Mouse (Mus musculus) neural tube, embryonic 13.5 days (tissue): ENCODE results near the gene Pcgf1. TPM values are rescaled to one million over a fixed set of nuclear protein-coding genes. Genes with fewer than 3 reads are reported as not detected.
A peak's percentile ranks its signal among the peaks of the same experiment; 100 is the strongest.

ENCODE experiments used
- ATAC-seq: fragments of 200-750 bp; cut with Nextera tagmentation; 2 replicates; pipeline ENCODE4 v1.8.0; 2017; ENCODE audit warnings: low read depth, mild to moderate bottlenecking, moderate TSS enrichment, moderate library complexity
- H3K27ac ChIP-seq: fragments of 300-500 bp; sonication (generic); replicated peaks from 2 replicates; pipeline ENCODE4 v1.5.1; 2015; ENCODE audit warnings: moderate library complexity, mild to moderate bottlenecking, inconsistent platforms
- H3K27me3 ChIP-seq: fragments of 300-500 bp; sonication (generic); 2 replicates; pipeline ENCODE4 v1.6.1; 2015; ENCODE audit warnings: mild to moderate bottlenecking, inconsistent platforms
- H3K36me3 ChIP-seq: fragments of 300-500 bp; sonication (generic); 2 replicates; pipeline ENCODE4 v1.6.1; 2015; ENCODE audit warnings: mild to moderate bottlenecking, inconsistent platforms
- H3K4me1 ChIP-seq: fragments of 300-500 bp; sonication (generic); replicated peaks from 2 replicates; pipeline ENCODE4 v1.6.1; 2015; ENCODE audit warnings: inconsistent platforms
- H3K4me2 ChIP-seq: fragments of 300-500 bp; sonication (generic); 2 replicates; pipeline ENCODE4 v1.6.1; 2015; ENCODE audit warnings: inconsistent platforms, mild to moderate bottlenecking, moderate library complexity
- H3K4me3 ChIP-seq: fragments of 300-500 bp; sonication (generic); 2 replicates; pipeline ENCODE4 v1.5.1; 2015; ENCODE audit warnings: mild to moderate bottlenecking, inconsistent platforms
- H3K9ac ChIP-seq: fragments of 300-500 bp; sonication (generic); 2 replicates; pipeline ENCODE4 v1.6.1; 2015; ENCODE audit warnings: moderate library complexity, mild to moderate bottlenecking, inconsistent platforms
- H3K9me3 ChIP-seq: fragments of 300-500 bp; sonication (generic); 2 replicates; pipeline ENCODE4 v1.6.1; 2016; ENCODE audit warnings: inconsistent platforms
- WGBS: fragments of 180-500 bp; shearing (Covaris S2); methylation state at CpG from one replicate; pipeline ENCODE4 v1.1.7; 2015; 5-methylcytosine and 5-hydroxymethylcytosine counted together
- polyA plus RNA-seq: library from polyadenylated mRNA; unstranded; fragments of >200 nt; fragmentation: Nextera tagmentation; extraction: Ambion mirVana; gene quantifications from 2 replicates; pipeline ENCODE4 v1.2.1, GENCODE M21; 2015

Gene Pcgf1
- polyA plus RNA-seq, 1 experiment from 2014 or later, result 55.2 TPM

GRCm38 (mm10) chr6:83068706-83069487 is 8.8 kb upstream of the Pcgf1 start:
- WGBS, result under 1% methylated on average over 81 of the region's 81 CpGs

DNA sequence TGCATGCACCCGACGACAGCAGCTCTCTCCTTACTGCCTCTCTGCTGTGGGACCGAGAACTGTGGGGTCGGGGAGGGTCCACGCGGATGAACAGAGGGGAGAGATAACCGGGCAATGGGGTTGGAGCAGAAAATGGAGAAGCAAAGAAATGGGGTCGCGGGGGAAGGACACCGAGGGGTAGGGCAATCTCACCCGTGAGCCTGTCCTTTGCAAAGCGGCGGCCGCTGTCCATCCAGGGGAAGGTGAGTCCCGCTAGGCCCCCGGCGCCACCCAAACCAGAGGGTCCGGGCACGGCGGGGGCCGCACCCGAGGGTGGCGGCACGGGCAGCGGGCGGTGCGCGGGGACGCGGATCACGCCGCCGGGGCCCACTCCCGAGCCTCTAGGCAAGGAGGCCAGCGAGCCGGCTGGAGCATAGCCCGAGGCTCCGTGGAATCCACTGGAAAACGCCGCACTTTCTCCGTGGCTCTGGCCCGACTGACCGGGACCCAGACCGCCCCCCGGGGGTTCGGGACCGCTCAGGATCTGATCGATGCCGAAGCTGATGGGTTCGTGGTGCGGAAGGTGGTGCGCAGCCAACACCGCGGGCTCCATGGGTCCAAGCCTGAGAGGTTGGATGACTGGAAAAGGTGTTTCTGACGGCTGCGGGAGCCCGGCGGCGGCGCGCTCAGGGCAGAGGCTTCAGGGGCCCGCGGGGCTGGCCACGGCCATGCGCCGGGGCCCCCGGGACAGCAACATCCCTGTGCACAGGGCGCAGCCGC is 8.0 kb upstream of the Pcgf1 start:
- Histone ChIP-seq H3K4me3 (peak overlapping the region; percentile 31), H3K27ac (no peak overlapping the region), H3K9me3 (no peaks in the 10 kb centered on the region), H3K9ac (peak overlapping the region; percentile 50), H3K27me3 (peaks cover 99% of the 10 kb centered on the region), H3K4me2 (peak overlapping the region; percentile 43), H3K36me3 (no peaks in the 10 kb centered on the region), H3K4me1 (peaks cover 26% of the 10 kb centered on the region)
- WGBS, result under 1% methylated on average over 69 of the region's 69 CpGs
- ATAC-seq, result peak; percentile 4; the same call in 1 of the 2 replicates

More at GRCm38 (mm10) chr6:83068706-83069487, 8.8 kb upstream of the Pcgf1 start:
- H3K4me1 ChIP-seq, result peaks cover 26% of the 10 kb centered on the region
- H3K9me3 ChIP-seq, result no peaks in the 10 kb centered on the region
- no peak for ATAC-seq
- peak overlapping the region; percentile 38; the same call in 1 of the 2 replicates for H3K9ac ChIP-seq
- H3K27ac ChIP-seq, result no peak overlapping the region
- H3K4me3 ChIP-seq, result peak overlapping the region; percentile 31
- H3K27me3 ChIP-seq, result peaks cover 99% of the 10 kb centered on the region
- H3K4me2 ChIP-seq, result peak overlapping the region; percentile 43
- H3K36me3 ChIP-seq, result no peaks in the 10 kb centered on the region

DNA sequence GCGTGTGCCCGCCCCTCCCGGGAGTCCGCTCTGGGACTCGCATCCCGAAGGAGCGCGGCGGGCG is 7.6 kb upstream of the Pcgf1 start, which contains the start of gene Tlx2:
Gene Tlx2 (minus strand): TSS at position 47 of the 64 bp plus-strand sequence.
- peak within 1 kb of the TSS; percentile 43 for H3K4me2 ChIP-seq
- H3K27ac ChIP-seq, result peak within 1 kb of the TSS; percentile 56
- H3K4me3 ChIP-seq, result peak within 1 kb of the TSS; percentile 31
- peaks cover 26% of the 10 kb centered on the region for H3K4me1 ChIP-seq
- H3K36me3 ChIP-seq, result no peaks in the 10 kb centered on the region
- H3K9me3 ChIP-seq, result no peaks in the 10 kb centered on the region
- peak within 1 kb of the TSS; percentile 50 for H3K9ac ChIP-seq
- ATAC-seq, result 0 out of 2 replicates have a peak, but pooled peaks have one; percentile 1
- 0% methylated on average over 10 of the region's 10 CpGs for WGBS
- peaks cover 99% of the 10 kb centered on the region for H3K27me3 ChIP-seq

DNA sequence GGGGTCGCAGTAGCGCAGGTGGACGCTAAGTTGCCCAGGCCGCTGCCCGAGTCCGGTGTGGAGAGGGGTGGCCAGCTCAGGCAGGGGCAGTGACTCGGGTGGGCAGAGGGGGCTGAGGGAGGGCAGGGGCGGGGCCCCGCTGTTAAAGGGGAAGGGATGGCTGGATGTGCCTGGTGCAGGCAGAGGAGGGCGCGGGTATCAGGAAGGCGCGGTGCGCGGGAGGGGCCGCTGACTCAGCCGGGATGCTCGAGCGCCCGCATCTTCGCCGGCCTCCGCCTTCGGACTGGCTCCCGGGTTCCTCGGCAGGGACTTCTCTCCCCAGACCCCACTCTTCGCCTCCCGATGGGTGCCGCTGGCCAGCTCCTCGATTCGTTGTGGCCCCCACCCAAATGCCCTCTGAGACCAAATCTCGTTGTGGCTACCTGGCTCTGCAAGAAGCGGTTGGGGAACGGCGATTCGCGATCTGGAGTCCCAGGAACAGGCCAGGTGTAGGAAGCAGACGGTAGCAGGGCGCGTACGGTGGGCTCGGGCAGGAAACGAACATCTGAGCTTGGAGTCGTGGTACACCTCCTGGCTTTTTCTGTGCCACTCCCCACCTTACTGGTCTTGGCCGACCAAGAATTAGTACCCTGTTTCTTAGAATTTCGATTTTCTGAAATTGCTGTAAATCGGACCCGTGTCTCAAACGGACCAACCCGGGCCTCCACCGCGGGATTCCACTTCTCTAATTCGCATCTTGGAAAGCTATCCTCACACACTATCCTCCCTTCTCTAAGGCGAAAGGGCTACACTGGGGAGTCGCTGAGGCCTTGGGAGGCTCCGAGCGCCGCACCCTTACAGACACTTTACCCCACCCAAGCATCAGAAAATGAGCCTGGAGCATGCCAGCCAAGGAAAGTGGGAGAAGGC is 7.1 kb upstream of the Pcgf1 start:
- peak overlapping the region; percentile 50 for H3K9ac ChIP-seq
- ATAC-seq, result peak; percentile 44; the same call in 1 of the 2 replicates
- H3K36me3 ChIP-seq, result no peaks in the 10 kb centered on the region
- peak overlapping the region; percentile 43 for H3K4me2 ChIP-seq
- peaks cover 26% of the 10 kb centered on the region for H3K4me1 ChIP-seq
- peak overlapping the region; percentile 31 for H3K4me3 ChIP-seq
- peak overlapping the region; percentile 56 for H3K27ac ChIP-seq
- H3K27me3 ChIP-seq, result peaks cover 99% of the 10 kb centered on the region
- WGBS, result under 1% methylated on average over 58 of the region's 58 CpGs
- no peaks in the 10 kb centered on the region for H3K9me3 ChIP-seq

DNA sequence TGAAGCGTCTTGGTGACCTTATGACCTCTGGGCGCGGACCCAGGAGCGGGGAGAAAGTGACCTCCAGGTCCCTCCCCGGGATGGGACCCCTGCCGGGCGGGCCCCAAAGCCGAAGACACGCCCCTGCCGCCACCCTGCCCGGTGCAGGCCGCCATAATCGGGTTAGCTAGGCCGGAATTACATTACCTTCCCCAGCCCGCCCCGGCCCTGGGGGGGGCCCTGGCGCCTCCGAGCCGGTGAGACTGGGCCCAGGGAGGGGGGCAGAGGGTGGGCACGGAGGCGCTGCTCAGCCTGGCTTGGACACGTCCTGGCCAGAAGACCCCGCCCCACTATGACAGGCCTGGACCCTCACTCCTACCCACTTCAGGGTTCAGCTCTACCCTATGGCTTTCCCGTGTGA is 6.4 kb upstream of the Pcgf1 start:
- peak; percentile 55 for ATAC-seq
- peak overlapping the region; percentile 31 for H3K4me3 ChIP-seq
- peak overlapping the region; percentile 50; the same call in 1 of the 2 replicates for H3K9ac ChIP-seq
- WGBS, result 0% methylated on average over 24 of the region's 24 CpGs
- peak overlapping the region; percentile 56 for H3K27ac ChIP-seq
- H3K27me3 ChIP-seq, result peaks cover 99% of the 10 kb centered on the region
- no peaks in the 10 kb centered on the region for H3K9me3 ChIP-seq
- H3K4me2 ChIP-seq, result peak overlapping the region; percentile 43
- H3K36me3 ChIP-seq, result no peaks in the 10 kb centered on the region
- peaks cover 26% of the 10 kb centered on the region for H3K4me1 ChIP-seq

DNA sequence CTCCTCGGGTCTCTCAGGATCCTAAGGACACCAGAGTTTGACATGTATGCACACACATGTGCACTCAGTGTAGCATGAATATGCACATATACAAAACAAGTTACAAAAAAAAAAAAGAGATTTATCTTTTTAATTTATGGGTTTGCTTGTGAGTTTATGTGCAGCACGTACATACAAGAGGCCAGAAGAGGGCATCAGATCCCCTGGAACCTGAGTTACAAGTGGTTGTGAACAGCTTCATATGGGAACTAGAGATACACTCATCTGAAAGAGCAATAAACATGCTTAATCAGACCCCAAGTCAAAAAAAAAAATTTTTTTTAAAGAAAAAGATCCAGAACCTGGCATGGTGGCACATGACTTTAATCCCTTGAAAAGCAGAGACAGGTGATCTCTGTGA is 2.7 kb upstream of the Pcgf1 start:
- no peaks in the 10 kb centered on the region for H3K36me3 ChIP-seq
- H3K9ac ChIP-seq, result no peak overlapping the region
- peaks cover 71% of the 10 kb centered on the region for H3K27me3 ChIP-seq
- peaks cover 35% of the 10 kb centered on the region for H3K4me1 ChIP-seq
- H3K4me3 ChIP-seq, result no peak overlapping the region
- 34% methylated on average over 2 of the region's 2 CpGs for WGBS
- H3K9me3 ChIP-seq, result no peaks in the 10 kb centered on the region
- ATAC-seq, result no peak
- H3K4me2 ChIP-seq, result no peak overlapping the region
- no peak overlapping the region for H3K27ac ChIP-seq

DNA sequence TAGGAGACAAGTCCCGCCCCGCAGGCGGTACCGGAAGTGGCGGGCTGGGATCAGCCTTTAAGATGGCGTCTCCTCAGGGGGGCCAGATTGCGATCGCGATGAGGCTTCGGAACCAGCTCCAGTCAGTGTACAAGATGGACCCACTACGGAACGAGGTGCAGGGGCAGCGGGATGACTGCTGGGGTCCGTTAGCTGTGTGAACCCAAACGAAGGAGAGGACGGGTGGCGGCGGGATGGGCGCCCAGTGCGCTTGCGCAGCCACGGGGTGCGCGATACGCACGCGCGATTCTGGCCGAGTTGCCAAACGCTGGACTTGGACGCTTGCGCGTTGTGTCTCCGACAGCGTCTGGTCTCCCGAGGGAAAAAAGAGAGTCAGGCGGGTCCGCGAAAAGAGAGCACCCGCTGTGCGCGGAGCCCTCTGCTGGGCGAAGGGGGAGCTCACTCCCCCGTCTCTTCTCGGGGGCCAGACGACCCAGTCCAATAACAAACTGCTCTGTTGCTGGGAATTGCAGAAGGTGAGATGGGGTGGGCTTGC is 722 bp downstream of the Pcgf1 start:
- peaks cover 25% of the 10 kb centered on the region for H3K4me1 ChIP-seq
- H3K4me3 ChIP-seq, result peak overlapping the region; percentile 73
- peaks cover 56% of the 10 kb centered on the region for H3K27me3 ChIP-seq
- H3K27ac ChIP-seq, result peak overlapping the region; percentile 95
- H3K9ac ChIP-seq, result peak overlapping the region; percentile 83
- peak; percentile 92 for ATAC-seq
- H3K4me2 ChIP-seq, result peak overlapping the region; percentile 82
- under 1% methylated on average over 46 of the region's 46 CpGs for WGBS
- no peaks in the 10 kb centered on the region for H3K9me3 ChIP-seq
- peaks cover 22% of the 10 kb centered on the region for H3K36me3 ChIP-seq

DNA sequence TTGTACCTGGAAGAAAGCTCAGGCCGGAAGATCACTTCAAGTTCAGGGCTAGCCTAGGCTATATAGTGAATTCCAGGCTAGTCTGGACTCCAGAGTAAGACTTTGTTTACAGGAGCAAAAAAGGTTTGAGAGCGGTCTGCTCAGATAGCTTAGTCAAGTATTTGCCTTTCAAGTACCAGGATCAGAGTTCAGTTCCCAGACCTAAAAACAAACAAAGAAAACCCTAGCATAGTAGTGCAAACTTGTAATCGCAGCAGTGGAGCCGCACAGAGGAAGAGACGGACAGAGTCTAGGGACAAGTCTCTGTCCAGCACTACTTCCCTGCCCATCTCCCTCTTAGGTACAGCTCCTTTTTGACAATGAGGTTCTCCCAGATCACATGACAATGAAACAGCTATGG is 2.5 kb downstream of the Pcgf1 start:
- H3K4me1 ChIP-seq, result peaks cover 36% of the 10 kb centered on the region
- H3K9ac ChIP-seq, result no peak overlapping the region
- ATAC-seq, result no peak
- no peak overlapping the region for H3K4me3 ChIP-seq
- H3K36me3 ChIP-seq, result peaks cover 22% of the 10 kb centered on the region
- no peak overlapping the region for H3K4me2 ChIP-seq
- H3K27ac ChIP-seq, result no peak overlapping the region
- H3K9me3 ChIP-seq, result no peaks in the 10 kb centered on the region
- H3K27me3 ChIP-seq, result peaks cover 56% of the 10 kb centered on the region
- 94% methylated on average over 5 of the region's 5 CpGs for WGBS

DNA sequence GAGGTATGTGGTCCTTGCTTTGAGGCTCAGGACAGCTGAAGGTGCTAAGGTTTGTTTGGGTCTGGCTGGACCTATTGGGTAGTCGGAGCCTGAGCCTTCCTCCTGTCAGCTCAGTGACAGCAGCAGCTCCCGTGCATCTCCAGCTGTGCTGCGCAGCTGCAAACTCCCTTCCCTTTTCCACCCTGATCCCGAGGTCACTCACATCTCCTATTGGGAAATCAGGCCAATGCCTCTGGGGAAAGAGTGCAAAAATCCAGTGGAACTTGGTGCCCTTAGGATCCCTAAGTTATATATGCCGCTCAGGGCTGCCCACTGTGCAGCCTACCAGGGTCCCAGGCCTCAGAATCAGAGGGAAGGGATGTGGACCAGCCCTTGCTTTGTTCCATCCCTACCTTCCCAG is 5.8 kb downstream of the Pcgf1 start:
- Histone ChIP-seq H3K9ac (0 out of 2 replicates have a peak overlapping the region, but pooled peaks have one; percentile 12), H3K36me3 (peaks cover 22% of the 10 kb centered on the region), H3K9me3 (no peaks in the 10 kb centered on the region), H3K4me3 (no peak overlapping the region), H3K27me3 (peaks cover 68% of the 10 kb centered on the region), H3K27ac (no peak overlapping the region), H3K4me2 (no peak overlapping the region), H3K4me1 (peaks cover 50% of the 10 kb centered on the region)
- 28% methylated on average over 5 of the region's 5 CpGs for WGBS
- ATAC-seq, result no peak

GRCm38 (mm10) chr6:83084477-83084876 is 6.8 kb downstream of the Pcgf1 start:
- Histone ChIP-seq H3K4me3 (no peak overlapping the region), H3K27me3 (peaks cover 78% of the 10 kb centered on the region), H3K4me2 (no peak overlapping the region), H3K4me1 (peaks cover 43% of the 10 kb centered on the region), H3K27ac (no peak overlapping the region), H3K9me3 (no peaks in the 10 kb centered on the region), H3K36me3 (peaks cover 22% of the 10 kb centered on the region), H3K9ac (no peak overlapping the region)
- no peak for ATAC-seq
- WGBS, result 7% methylated on average over 6 of the region's 6 CpGs

DNA sequence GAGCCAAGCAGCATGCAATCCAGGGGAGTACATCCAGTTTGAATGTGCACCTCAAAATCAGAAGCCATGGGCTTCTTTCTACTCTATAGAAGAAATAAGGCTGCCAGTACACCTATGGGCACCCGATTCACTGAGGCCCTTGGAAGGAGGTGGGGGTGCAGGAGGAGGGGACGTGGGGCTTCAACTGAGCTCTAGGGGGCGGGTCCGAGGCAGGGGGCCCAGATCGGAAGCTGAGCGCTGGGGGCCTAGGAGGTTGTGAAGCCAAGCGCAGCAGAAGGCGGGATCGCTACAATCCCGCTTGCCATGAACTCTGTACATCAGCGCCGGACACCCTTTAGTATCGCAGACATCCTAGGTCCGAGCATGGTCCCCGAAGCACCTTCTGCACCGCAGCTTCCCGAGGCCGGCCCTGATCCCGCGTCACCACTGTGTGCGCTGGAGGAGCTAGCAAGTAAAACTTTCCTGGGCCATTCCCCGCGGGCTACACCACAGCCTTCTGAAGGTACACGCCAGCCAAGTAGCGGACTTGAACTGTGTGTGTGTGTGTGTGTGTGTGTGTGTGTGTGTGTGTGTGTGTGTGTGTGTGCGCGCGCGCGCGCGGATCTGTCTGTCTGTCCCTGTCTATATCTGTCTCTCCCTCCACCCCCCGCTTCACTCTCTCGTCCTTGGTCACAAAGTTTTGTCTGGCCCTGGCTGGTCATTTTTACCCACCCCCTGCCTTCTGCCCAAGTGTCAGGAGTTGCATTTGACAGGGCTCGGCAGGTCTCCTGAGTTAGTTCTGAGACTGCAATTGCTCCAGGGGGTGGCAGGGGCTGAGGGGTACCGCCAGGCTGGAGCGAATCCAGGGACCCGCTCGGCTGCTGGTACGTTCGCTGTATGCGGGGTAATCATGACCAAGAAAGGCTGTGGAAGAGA is 8.7 kb downstream of the Pcgf1 start, which contains the start of gene Lbx2:
Gene Lbx2 (plus strand): TSS at position 247 of the 915 bp plus-strand sequence.
- WGBS, result 2% methylated on average over 42 of the region's 42 CpGs
- Histone ChIP-seq H3K4me1 (peaks cover 38% of the 10 kb centered on the region; the same call in 1 of the 2 replicates), H3K4me2 (peak within 1 kb of the TSS; percentile 32), H3K4me3 (peak within 1 kb of the TSS; percentile 2; the same call in 1 of the 2 replicates), H3K27me3 (peaks cover 96% of the 10 kb centered on the region), H3K9ac (0 out of 2 replicates have a peak within 1 kb of the TSS, but pooled peaks have one; percentile 34), H3K27ac (no peak within 1 kb of the TSS), H3K9me3 (no peaks in the 10 kb centered on the region), H3K36me3 (peaks cover 11% of the 10 kb centered on the region)
- no peak for ATAC-seq
